In the genomic region with DNA sequence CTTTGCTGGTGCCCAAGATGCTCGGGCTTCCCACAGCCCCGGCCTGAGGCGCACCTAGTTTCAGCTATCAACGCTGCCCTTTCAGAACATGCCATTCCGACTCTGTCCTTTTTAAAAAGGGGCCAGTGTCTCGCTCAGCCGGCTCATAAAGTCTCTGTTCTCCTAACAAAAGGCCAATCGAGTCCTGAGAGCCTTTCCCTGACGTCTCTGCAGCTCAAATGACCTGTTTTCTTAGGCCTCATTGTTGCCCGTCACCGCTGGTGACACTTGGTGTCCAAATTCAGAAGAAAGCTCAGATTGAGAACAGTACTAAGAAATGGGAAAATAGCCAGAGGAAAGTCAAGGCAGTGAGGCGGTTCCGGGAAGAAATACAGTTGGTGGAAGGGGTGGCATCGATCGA, we compare ENCODE assay signal across 32 mouse cellular contexts. TPM values are rescaled to one million over a fixed set of nuclear protein-coding genes. Genes with fewer than 3 reads are reported as not detected.
A peak's percentile ranks its signal among the peaks of the same experiment; 100 is the strongest.
DNase-seq lines count a peak whose midpoint lies in the region; ATAC-seq and TF ChIP-seq lines count a peak whose summit lies in the region.
"Had no signal": no experiment of that assay in that cellular context is flagged by ENCODE, and none has a peak within 500 bp of the region (broad histone marks: within the 10 kb centered on the region; RNA-seq: fewer than 3 reads in every experiment).

A gene (minus strand): TSS at position 101 of the 400 bp plus-strand sequence.

- no peaks in the 10 kb centered on the region; the same call in 1 of the 2 replicates for H3K27me3 ChIP-seq in midbrain, embryonic 11.5 days (ENCODE audit: control insufficient read depth, insufficient read depth, low read length)
- H3K27me3 ChIP-seq in midbrain, embryonic 16.5 days (ENCODE audit: control insufficient read depth, insufficient read depth, low read depth, low read length) = no peaks in the 10 kb centered on the region

- H3K4me3 ChIP-seq in midbrain, embryonic 11.5 days (ENCODE audit: low read depth, low read length) = no peak within 1 kb of the TSS
- no peak within 1 kb of the TSS for H3K4me3 ChIP-seq in midbrain, embryonic 16.5 days (ENCODE audit: low read depth, low read length)
- H3K4me3 ChIP-seq in ES-E14 (ENCODE audit: insufficient read depth in 1 of 2, low read depth in 1 of 2, low read length in 2 of 2, poor library complexity in 1 of 2, severe bottlenecking in 1 of 2) = peak within 1 kb of the TSS in 1 of 2 experiments; percentile 39; a peak in 1 of 4 replicates
- H3K4me3 ChIP-seq: heart, adult 2 months; heart, embryonic 10.5 days; heart, embryonic 13.5 days had no signal

- WGBS in midbrain, embryonic 11.5 days = 64% methylated on average over 15 of the region's 15 CpGs
- 61% methylated on average over 15 of the region's 15 CpGs for WGBS in midbrain, embryonic 16.5 days

- H3K4me2 ChIP-seq in midbrain, embryonic 11.5 days = no peak within 1 kb of the TSS
- H3K4me2 ChIP-seq in midbrain, embryonic 16.5 days (ENCODE audit: low read length) = no peak within 1 kb of the TSS
- H3K4me2 ChIP-seq: heart, embryonic 13.5 days; hindbrain, embryonic 14.5 days had no signal

- no peaks in the 10 kb centered on the region for H3K36me3 ChIP-seq in midbrain, embryonic 11.5 days (ENCODE audit: control insufficient read depth, insufficient read depth, low read length)
- H3K36me3 ChIP-seq in midbrain, embryonic 16.5 days (ENCODE audit: control insufficient read depth, insufficient read depth, low read length) = no peaks in the 10 kb centered on the region
- no peaks in the 10 kb centered on the region for H3K36me3 ChIP-seq in ES-E14 (ENCODE audit: control insufficient read depth, insufficient read depth, low read length, poor library complexity, severe bottlenecking)
- H3K36me3 ChIP-seq: heart, embryonic 10.5 days; heart, embryonic 13.5 days had no signal

- no peak within 1 kb of the TSS for H3K27ac ChIP-seq in midbrain, embryonic 11.5 days (ENCODE audit: low read depth, low read length)
- no peak within 1 kb of the TSS for H3K27ac ChIP-seq in midbrain, embryonic 16.5 days (ENCODE audit: low read length)
- no peak within 1 kb of the TSS for H3K27ac ChIP-seq in ES-E14 (ENCODE audit: insufficient read depth, low read depth, low read length, poor library complexity, severe bottlenecking)
- H3K27ac ChIP-seq: heart, adult 2 months; heart, embryonic 10.5 days; heart, embryonic 13.5 days; hindbrain, embryonic 14.5 days; hindbrain, postnatal 0 days had no signal

- peak; percentile 26 for DNase-seq in midbrain, embryonic 11.5 days (ENCODE audit: low spot score, missing footprints)
- no peak for DNase-seq in ES-E14 (ENCODE audit: low read depth, low spot score)
- DNase-seq in gonadal fat pad, adult 2 months (ENCODE audit: low read depth) = no peak
- DNase-seq in right cerebral cortex, adult 2 months (ENCODE audit: low spot score in 2 of 2) = no peak
- DNase-seq: adrenal gland, postnatal 10 days; cerebellum, adult 11-12 months; cerebellum, adult 8-10 months; cerebellum, postnatal 10 days; cerebellum, postnatal 36 days; forebrain, postnatal 0 days; gastrocnemius, postnatal 25 days; heart, adult 2 months; heart, postnatal 14 days; heart, postnatal 4 days had no signal

- ATAC-seq in midbrain, embryonic 11.5 days (ENCODE audit: low FRiP score) = no peak
- no peak for ATAC-seq in midbrain, embryonic 16.5 days
- ATAC-seq in erythroid progenitor cell, adult 5-6 weeks (replicated peaks; ENCODE audit: low FRiP score, poor library complexity, severe bottlenecking) = no peak
- ATAC-seq: activated CD4-positive, CD25-positive, alpha-beta regulatory T cell, adult 4 months; forebrain, embryonic 14.5 days; forebrain, postnatal 0 days; hindbrain, postnatal 0 days; inflammation-experienced regulatory T-cells, adult 6 months; intestine, embryonic 16.5 days had no signal

- no peaks in the 10 kb centered on the region for H3K9me3 ChIP-seq in midbrain, embryonic 11.5 days (ENCODE audit: control insufficient read depth, low read length)
- H3K9me3 ChIP-seq in midbrain, embryonic 16.5 days (replicated peaks; ENCODE audit: control insufficient read depth, low read length, poor library complexity, severe bottlenecking) = no peaks in the 10 kb centered on the region
- H3K9me3 ChIP-seq in ES-E14 (ENCODE audit: control insufficient read depth, insufficient read depth, low read depth, low read length) = no peaks in the 10 kb centered on the region
- H3K9me3 ChIP-seq: heart, embryonic 10.5 days; heart, embryonic 13.5 days had no signal

- H3K4me1 ChIP-seq in midbrain, embryonic 11.5 days (ENCODE audit: control insufficient read depth, insufficient read depth, low read length) = peaks cover 10% of the 10 kb centered on the region
- H3K4me1 ChIP-seq in midbrain, embryonic 16.5 days (ENCODE audit: control insufficient read depth, insufficient read depth, low read length) = peaks cover 3% of the 10 kb centered on the region; the same call in 1 of the 2 replicates
- peaks cover 19 to 20% of the 10 kb centered on the region in 2 experiments for H3K4me1 ChIP-seq in ES-E14 (ENCODE audit: control insufficient read depth in 2 of 2, insufficient read depth in 2 of 2, low read length in 2 of 2, poor library complexity in 1 of 2)
- H3K4me1 ChIP-seq: heart, embryonic 13.5 days had no signal

- in situ Hi-C loops in ES-E14 (cut with MboI; ENCODE audit: low sequenced_read_pairs in 2 of 2, unreplicated experiment in 2 of 2) = no loop called here

- no peak within 1 kb of the TSS for H3K9ac ChIP-seq in midbrain, embryonic 11.5 days (ENCODE audit: low read length)
- H3K9ac ChIP-seq in midbrain, embryonic 16.5 days (ENCODE audit: low read depth, low read length) = no peak within 1 kb of the TSS
- peak within 1 kb of the TSS; percentile 26; the same call in 1 of the 2 replicates for H3K9ac ChIP-seq in ES-E14 (ENCODE audit: insufficient read depth, low read depth, low read length, poor library complexity, severe bottlenecking)
- H3K9ac ChIP-seq: forebrain, postnatal 0 days; heart, embryonic 13.5 days; hindbrain, embryonic 14.5 days had no signal

TF ChIP-seq in ES-E14, 5 proteins besides CTCF, POLR2A, EP300 and RAD21:
- TF ChIP-seq ZC3H11A (IDR thresholded peaks at IDR 0.05; ENCODE audit: borderline replicate concordance, low read depth, low read length) = no peak

RNA-seq across cellular contexts. Expression of the gene that starts here (rescaled TPM):
- not detected in 2 replicates for polyA plus RNA-seq in midbrain, embryonic 11.5 days (2014; fragmentation: Nextera tagmentation; extraction: Ambion mirVana)
- not detected in 2 replicates for polyA plus RNA-seq in midbrain, embryonic 16.5 days (2015; fragmentation: Nextera tagmentation; extraction: Ambion mirVana)
- 0.36 and 0.37 TPM in 2 replicates for total RNA-seq in ES-E14 (2012; rRNA removed)
- 72.7 and 87.6 TPM in 2 replicates for polyA plus RNA-seq in gonadal fat pad, adult 2 months (2012; rRNA removed)
- not detected in 2 replicates for total RNA-seq in erythroid progenitor cell, adult 5-6 weeks (2015; ENCODE audit: low replicate concordance)
- not detected in 2 replicates for total RNA-seq in erythroid progenitor cell, adult 5-6 weeks (2017; ENCODE audit: low replicate concordance)
- total RNA-seq: forebrain, postnatal 0 days; gastrocnemius, adult 8-10 months; gastrocnemius, postnatal 25 days; granulocyte monocyte progenitor cell, adult 5-6 weeks; heart, adult 2 months; heart, postnatal 14 days; heart, postnatal 4 days; hindbrain, postnatal 0 days had no signal
- polyA plus RNA-seq: activated CD4-positive, CD25-positive, alpha-beta regulatory T cell, adult 4 months; brain, embryonic 14.5 days; C2C12; embryonic facial prominence, embryonic 11.5 days; forebrain, embryonic 11.5 days; forebrain, embryonic 14.5 days; forebrain, postnatal 0 days; heart, adult 2 months; heart, embryonic 10.5 days; heart, embryonic 13.5 days; heart, embryonic 16.5 days; hindbrain, embryonic 11.5 days; hindbrain, embryonic 14.5 days; inflammation-experienced regulatory T-cells, adult 6 months had no signal

Comparison
In these comparisons a context has a peak if more than half of its experiments do, and no peak if none do; other contexts are left out.
1. RNA of the gene that starts here (polyA plus RNA-seq): 72.7 to 87.6 TPM in gonadal fat pad, adult 2 months; not detected in midbrain, embryonic 16.5 days and not detected in midbrain, embryonic 11.5 days; every median in the first group is over 10 times any median in the second.
2. Peak in DNase-seq in midbrain, embryonic 11.5 days; RNA of the gene not detected or under 1 TPM.